12 mouse cellular contexts compared by ENCODE assay signal in genomic region chrX:152222226-152222625, GRCm38 (mm10).
"Had no signal": no experiment of that assay in that cellular context is flagged by ENCODE, and none has a peak within 500 bp of the region (broad histone marks: within the 10 kb centered on the region; RNA-seq: fewer than 3 reads in every experiment).

No protein-coding gene starts in this region.

- H3K9me3 ChIP-seq: kidney, embryonic 15.5 days; limb, embryonic 15.5 days; liver, embryonic 12.5 days; midbrain, embryonic 10.5 days; neural tube, embryonic 13.5 days had no signal

- ATAC-seq: liver, embryonic 12.5 days had no signal

- H3K27ac ChIP-seq: kidney, embryonic 15.5 days; limb, embryonic 15.5 days; liver, embryonic 12.5 days; midbrain, embryonic 10.5 days; neural tube, embryonic 13.5 days; stomach, postnatal 0 days had no signal

- H3K4me2 ChIP-seq: kidney, embryonic 15.5 days; limb, embryonic 15.5 days; liver, embryonic 12.5 days; lung, embryonic 14.5 days; neural tube, embryonic 13.5 days had no signal

- H3K4me3 ChIP-seq: kidney, embryonic 15.5 days; limb, embryonic 15.5 days; liver, embryonic 12.5 days; midbrain, embryonic 10.5 days; neural tube, embryonic 13.5 days had no signal

- DNase-seq: kidney, postnatal 14 days; lung, embryonic 14.5 days; lung, postnatal 10 days; lung, postnatal 4 days; midbrain, embryonic 14.5 days; thymus, postnatal 4 days had no signal

- H3K4me1 ChIP-seq: kidney, embryonic 15.5 days; limb, embryonic 15.5 days; midbrain, embryonic 10.5 days; neural tube, embryonic 13.5 days had no signal

- H3K9ac ChIP-seq: kidney, embryonic 15.5 days; limb, embryonic 15.5 days; liver, embryonic 12.5 days; lung, embryonic 14.5 days; neural tube, embryonic 13.5 days had no signal

- H3K36me3 ChIP-seq: limb, embryonic 15.5 days; liver, embryonic 12.5 days; midbrain, embryonic 10.5 days; neural tube, embryonic 13.5 days had no signal
